Mouse (Mus musculus) testis, adult 2 months (tissue): ENCODE results near the gene H2afj.

ENCODE experiments used
- CTCF ChIP-seq: fragments of 200-500 bp; IDR thresholded peaks from 2 replicates; pipeline ENCODE4 v1.5.1; 2012; ENCODE audit warnings: low read depth, mild to moderate bottlenecking, inconsistent platforms, low read length, moderate library complexity; ENCODE audit not compliant: control insufficient read depth, insufficient read depth, insufficient replicate concordance
- POLR2A ChIP-seq: fragments of 200-500 bp; IDR thresholded peaks from 2 replicates; pipeline ENCODE4 v1.6.1; 2012; ENCODE audit warnings: low read depth, mild to moderate bottlenecking, inconsistent platforms, low read length, moderate library complexity; ENCODE audit not compliant: control insufficient read depth

DNA sequence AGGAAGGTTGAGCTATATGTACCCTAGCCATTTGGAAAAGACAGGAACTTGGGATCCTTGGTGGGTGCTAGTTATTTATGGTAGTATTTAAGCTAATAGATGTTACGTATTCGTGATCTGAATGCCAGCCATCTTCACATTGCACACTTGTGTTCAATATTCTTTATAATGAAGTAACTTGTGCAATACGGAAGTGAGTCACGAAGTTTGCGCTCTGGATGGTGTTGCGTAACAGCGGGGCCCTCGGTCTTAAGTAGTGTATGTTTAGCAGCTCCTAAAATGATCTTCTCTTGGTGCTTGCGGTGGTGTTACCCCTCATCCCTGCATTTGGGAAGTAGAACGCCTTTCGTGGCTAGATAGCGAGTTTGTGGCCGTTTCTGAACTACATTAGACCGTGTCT lies 1.0 kb downstream of the H2afj start:
- TF ChIP-seq POLR2A (no peak), CTCF (no peak)
